Comparison of ENCODE assay signal across 13 mouse cellular contexts in the genomic region with DNA sequence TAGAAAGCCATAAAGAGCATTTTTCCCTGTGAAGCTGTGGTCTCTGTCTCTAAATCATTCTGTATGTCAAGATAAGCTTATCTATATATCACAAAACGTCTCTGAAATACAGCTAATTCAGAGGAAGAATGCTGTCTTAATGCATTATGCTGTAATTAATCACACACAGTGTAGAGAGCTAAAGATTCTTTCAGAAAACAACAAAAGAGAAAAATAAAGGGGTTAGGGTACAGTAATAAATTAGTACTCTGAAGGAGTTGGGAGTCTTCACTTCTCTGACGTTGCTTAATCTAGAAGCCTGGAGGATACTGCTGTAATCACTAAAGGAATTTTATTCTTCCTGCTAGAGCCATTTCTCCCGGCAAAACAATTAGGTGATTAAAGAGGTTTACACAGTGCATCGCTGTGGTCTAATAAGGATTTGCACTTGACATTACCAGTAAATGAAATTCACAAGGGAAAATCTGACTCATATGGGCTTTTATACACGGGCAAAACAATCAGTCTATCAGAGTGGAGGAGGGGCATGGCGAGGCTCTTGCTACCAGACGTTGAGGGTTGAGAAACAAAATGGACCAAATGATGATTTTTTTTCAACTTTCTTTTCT.
A peak's percentile ranks its signal among the peaks of the same experiment; 100 is the strongest.
DNase-seq lines count a peak whose midpoint lies in the region; ATAC-seq lines count a peak whose summit lies in the region.
"Had no signal": no experiment of that assay in that cellular context is flagged by ENCODE, and none has a peak within 500 bp of the region (broad histone marks: within the 10 kb centered on the region; RNA-seq: fewer than 3 reads in every experiment).

No protein-coding gene starts in this region.

- peaks cover 4% of the 10 kb centered on the region; the same call in 1 of the 2 replicates for H3K4me1 ChIP-seq in hindbrain, embryonic 15.5 days (replicated peaks)
- no peaks in the 10 kb centered on the region for H3K4me1 ChIP-seq in neural tube, embryonic 14.5 days (ENCODE audit: control insufficient read depth, insufficient read depth, low read length)
- H3K4me1 ChIP-seq: heart, embryonic 15.5 days had no signal

- ATAC-seq in hindbrain, embryonic 15.5 days (ENCODE audit: low FRiP score, low read depth): 0 out of 2 replicates have a peak, but pooled peaks have one; percentile 23
- ATAC-seq in neural tube, embryonic 14.5 days (ENCODE audit: low read depth): peak; percentile 70; the same call in 1 of the 2 replicates

- H3K4me3 ChIP-seq in hindbrain, embryonic 15.5 days: 0 out of 2 replicates have a peak overlapping the region, but pooled peaks have one; percentile 10
- no peak overlapping the region for H3K4me3 ChIP-seq in neural tube, embryonic 14.5 days (ENCODE audit: low read depth, low read length)
- H3K4me3 ChIP-seq: heart, embryonic 15.5 days had no signal

- no peaks in the 10 kb centered on the region for H3K9me3 ChIP-seq in hindbrain, embryonic 15.5 days
- no peaks in the 10 kb centered on the region for H3K9me3 ChIP-seq in neural tube, embryonic 14.5 days (ENCODE audit: control insufficient read depth, low read length)
- H3K9me3 ChIP-seq: heart, embryonic 15.5 days had no signal

- no peaks in the 10 kb centered on the region for H3K27me3 ChIP-seq in hindbrain, embryonic 15.5 days
- H3K27me3 ChIP-seq in neural tube, embryonic 14.5 days (ENCODE audit: control insufficient read depth, insufficient read depth, low read length): no peaks in the 10 kb centered on the region
- H3K27me3 ChIP-seq: heart, embryonic 15.5 days had no signal

- peak; percentile 19 for DNase-seq in embryo, embryonic 10.5 days (ENCODE audit: low spot score)
- no peak for DNase-seq in embryo, embryonic 9.5 days (ENCODE audit: extremely low spot score)
- DNase-seq in kidney, postnatal 4 days: peak; percentile 7 to 9
- DNase-seq in kidney, adult 8-10 months: no peak
- DNase-seq in cerebellum, adult 8-10 months: no peak
- no peak for DNase-seq in heart, adult 9 months (ENCODE audit: low spot score in 2 of 2)
- DNase-seq: adrenal gland, postnatal 25 days; cerebellum, adult 9-11 months; gastrocnemius, postnatal 25 days; thymus, postnatal 25 days had no signal

- no peak overlapping the region for H3K9ac ChIP-seq in hindbrain, embryonic 15.5 days
- H3K9ac ChIP-seq in neural tube, embryonic 14.5 days (replicated peaks; ENCODE audit: low read depth, low read length): no peak overlapping the region
- H3K9ac ChIP-seq: heart, embryonic 15.5 days had no signal

- WGBS in hindbrain, embryonic 15.5 days: 16% methylated on average over 7 of the region's 7 CpGs
- 10% methylated on average over 7 of the region's 7 CpGs for WGBS in neural tube, embryonic 14.5 days

- 0 out of 2 replicates have a peak overlapping the region, but pooled peaks have one; percentile 20 for H3K27ac ChIP-seq in hindbrain, embryonic 15.5 days (replicated peaks)
- no peak overlapping the region for H3K27ac ChIP-seq in neural tube, embryonic 14.5 days (ENCODE audit: low read depth, low read length)
- H3K27ac ChIP-seq: heart, embryonic 15.5 days had no signal

- H3K36me3 ChIP-seq in hindbrain, embryonic 15.5 days: no peaks in the 10 kb centered on the region
- no peaks in the 10 kb centered on the region for H3K36me3 ChIP-seq in neural tube, embryonic 14.5 days (ENCODE audit: control insufficient read depth, insufficient read depth, low read length)
- H3K36me3 ChIP-seq: heart, embryonic 15.5 days had no signal

- peak overlapping the region; percentile 40 for H3K4me2 ChIP-seq in hindbrain, embryonic 15.5 days
- 0 out of 2 replicates have a peak overlapping the region, but pooled peaks have one; percentile 18 for H3K4me2 ChIP-seq in neural tube, embryonic 14.5 days (ENCODE audit: low read depth, low read length)
- H3K4me2 ChIP-seq: heart, embryonic 15.5 days had no signal

Comparison
In these comparisons a context has a peak if more than half of its experiments do, and no peak if none do; other contexts are left out.
1. DNase-seq: peak in embryo, embryonic 10.5 days (single experiment) and kidney, postnatal 4 days (2 of 2); none in embryo, embryonic 9.5 days (single experiment), kidney, adult 8-10 months (0 of 2), cerebellum, adult 8-10 months (single experiment) and heart, adult 9 months (0 of 2).